Mouse (Mus musculus): ENCODE results near the gene Rtn4r. TPM values are rescaled to one million over a fixed set of nuclear protein-coding genes. Genes with fewer than 3 reads are reported as not detected.

Gene Rtn4r
- total RNA-seq, 2 experiments from 2014 or later: 0.11 TPM; not detected in 1

DNA sequence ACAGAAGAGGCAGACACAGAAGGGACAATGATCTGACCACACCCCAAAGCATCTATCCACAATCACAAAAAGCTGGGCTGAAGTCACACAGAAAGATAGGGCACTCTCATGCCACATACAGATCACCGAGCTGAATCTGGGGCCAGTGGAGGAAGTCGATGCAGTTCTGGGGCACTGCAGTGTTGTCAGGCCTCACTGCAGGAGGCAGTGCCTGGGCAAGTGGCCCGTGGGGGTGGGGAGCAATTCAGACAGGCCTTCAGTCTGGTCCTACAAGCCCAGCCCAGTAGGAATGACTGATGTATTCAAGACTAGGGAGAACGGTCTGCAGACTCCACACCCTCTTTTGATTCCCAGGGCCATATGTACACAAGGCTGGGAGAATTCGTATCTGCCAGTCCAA is 2.8 kb upstream of the Rtn4r start:
- DNase-seq (ENCODE audit: low spot score): no peak

DNA sequence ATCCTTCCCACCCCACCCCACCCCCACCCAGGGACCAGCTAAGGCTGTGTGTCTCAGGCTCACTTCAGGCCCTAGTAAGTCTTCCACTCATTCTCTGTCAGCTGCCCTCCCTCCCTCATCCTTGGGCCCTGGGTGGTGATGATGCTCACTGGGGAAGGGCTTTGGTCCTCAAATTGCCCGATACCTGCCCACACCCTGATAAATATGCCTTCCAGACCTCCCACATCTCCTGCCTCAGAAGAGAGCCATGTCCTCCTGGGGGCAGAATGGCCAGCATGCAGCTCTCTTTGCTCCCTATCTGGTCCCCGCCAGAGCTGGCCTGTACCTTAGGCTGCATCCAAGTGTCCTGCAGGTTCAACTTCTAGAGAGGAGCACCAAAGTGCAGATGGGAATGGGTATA is 2.3 kb upstream of the Rtn4r start:
- DNase-seq (ENCODE audit: low spot score): no peak

DNA sequence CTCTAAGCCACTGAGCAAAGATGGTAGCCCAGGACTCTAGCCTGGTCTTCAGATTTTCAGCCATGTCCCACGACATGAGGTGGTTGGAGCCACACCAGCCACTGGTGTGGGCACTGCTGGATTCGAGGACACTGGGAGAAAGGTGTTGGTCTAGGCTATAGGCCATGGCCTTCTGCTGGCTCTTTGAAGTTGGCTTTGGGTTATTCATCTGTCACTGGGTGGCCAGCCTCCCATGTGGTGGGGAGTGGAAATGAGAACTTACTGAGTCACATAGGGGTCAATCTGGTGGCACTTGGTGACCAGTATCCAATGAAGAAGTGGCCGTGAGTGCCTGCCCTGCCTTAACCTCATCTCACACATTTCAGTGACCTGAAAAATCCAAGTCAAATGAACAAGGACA is 1.2 kb upstream of the Rtn4r start:
- DNase-seq (ENCODE audit: low spot score): no peak

- DNase-seq (ENCODE audit: low spot score): no peak
Measured at GRCm38 (mm10) chr16:18127871-18128563, 575 bp downstream of the Rtn4r start.

- DNase-seq (ENCODE audit: low spot score): no peak
Measured at GRCm38 (mm10) chr16:18128564-18128935, 1.1 kb downstream of the Rtn4r start.

DNA sequence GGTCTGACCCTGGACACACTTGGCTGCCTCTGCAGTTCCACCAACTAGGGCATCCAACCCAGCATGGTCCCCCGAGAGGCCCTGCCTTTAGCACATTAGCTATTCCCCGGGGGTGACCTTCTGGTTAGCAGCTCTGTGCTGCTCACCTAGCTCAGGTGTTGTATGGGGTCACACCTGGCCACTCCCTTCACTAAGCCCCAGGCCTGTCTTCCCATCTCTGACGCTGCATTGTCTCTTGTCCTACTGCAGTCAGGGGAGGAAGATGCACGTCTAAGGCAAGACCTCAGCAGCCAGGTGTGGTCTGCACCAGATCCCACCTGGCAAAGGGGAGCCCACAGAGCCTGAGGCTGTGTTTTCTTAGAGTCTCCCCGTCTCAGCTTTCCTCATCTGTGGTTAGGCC is 2.0 kb downstream of the Rtn4r start:
- no peak for DNase-seq (ENCODE audit: low spot score)

GRCm38 (mm10) chr16:18130288-18130687 is 2.8 kb downstream of the Rtn4r start:
- no peak for DNase-seq (ENCODE audit: low spot score)

DNA sequence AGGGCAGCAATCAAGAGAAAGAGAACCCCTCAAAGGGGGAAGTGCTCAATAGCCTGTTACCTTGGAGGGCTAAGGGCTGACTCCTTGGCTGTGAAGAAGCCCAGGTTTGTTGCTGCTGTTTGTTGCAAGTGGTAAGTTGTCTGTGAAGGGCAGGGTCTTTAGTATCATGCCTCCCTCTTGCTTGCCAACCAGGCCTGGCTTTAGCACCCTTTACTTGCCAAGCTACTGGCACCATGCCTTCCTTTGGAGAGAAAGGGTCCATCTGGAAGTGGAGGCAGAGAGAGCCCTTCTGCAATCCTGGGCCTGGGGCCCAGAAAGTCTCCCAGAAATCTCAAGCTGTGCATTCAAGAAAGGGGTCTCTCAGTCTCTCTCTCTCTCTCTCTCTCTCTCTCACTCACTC is 3.3 kb downstream of the Rtn4r start:
- no peak for DNase-seq (ENCODE audit: low spot score)

DNA sequence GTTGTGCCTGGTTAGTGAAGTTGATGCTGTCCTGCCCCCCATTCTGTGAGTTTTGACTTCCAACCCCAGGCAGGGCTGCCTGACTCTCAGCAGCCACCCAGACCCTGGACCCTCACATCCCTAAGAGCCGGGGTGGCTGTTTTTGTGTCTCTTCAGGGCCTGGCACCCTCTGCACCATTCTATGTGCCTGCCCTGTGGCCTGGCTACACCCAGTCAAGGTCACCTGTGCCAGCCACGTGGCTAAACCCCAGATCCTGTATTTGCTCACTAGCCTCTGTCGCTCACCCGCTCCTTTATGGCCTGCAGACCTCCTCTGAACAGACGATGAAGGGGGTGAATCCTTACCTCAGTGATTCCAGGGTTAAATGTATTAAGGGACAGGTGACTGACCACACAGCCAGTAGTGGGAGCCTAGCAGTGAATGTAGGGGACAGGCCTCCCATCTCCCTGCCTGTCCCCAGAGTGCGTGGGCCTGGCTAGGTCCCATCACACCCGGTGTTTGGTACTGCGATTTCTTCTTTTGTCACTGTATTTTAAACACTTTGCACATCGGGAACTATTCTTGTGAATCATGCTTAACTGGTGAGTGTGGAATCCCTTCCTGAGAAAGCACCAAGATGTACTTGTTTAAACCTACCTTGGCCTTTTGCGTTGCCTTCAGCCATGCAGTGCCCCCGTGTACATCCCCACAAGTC is 4.0 kb downstream of the Rtn4r start:
- DNase-seq (ENCODE audit: low spot score): no peak

GRCm38 (mm10) chr16:18132026-18132425 is 4.6 kb downstream of the Rtn4r start:
- DNase-seq (ENCODE audit: low spot score): no peak

DNA sequence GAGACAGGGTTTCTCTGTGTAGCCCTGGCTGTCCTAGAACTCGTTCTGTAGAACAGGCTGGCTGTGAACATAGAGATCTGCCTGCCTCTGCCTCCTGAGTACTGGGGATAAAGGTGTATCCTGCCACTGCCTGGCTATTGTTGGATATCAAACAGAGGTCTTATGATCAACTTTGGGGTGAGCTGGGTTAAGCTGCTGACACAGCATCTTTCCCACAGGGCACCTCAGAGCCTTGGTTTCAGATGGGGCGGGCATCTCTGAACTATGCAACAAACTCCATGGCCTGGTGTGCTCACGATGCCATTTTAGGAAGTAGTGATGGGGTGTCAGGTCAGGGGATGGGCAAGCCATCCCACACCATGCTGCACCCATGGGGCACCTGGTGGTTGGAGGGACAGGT is 5.1 kb downstream of the Rtn4r start:
- no peak for DNase-seq (ENCODE audit: low spot score)

DNA sequence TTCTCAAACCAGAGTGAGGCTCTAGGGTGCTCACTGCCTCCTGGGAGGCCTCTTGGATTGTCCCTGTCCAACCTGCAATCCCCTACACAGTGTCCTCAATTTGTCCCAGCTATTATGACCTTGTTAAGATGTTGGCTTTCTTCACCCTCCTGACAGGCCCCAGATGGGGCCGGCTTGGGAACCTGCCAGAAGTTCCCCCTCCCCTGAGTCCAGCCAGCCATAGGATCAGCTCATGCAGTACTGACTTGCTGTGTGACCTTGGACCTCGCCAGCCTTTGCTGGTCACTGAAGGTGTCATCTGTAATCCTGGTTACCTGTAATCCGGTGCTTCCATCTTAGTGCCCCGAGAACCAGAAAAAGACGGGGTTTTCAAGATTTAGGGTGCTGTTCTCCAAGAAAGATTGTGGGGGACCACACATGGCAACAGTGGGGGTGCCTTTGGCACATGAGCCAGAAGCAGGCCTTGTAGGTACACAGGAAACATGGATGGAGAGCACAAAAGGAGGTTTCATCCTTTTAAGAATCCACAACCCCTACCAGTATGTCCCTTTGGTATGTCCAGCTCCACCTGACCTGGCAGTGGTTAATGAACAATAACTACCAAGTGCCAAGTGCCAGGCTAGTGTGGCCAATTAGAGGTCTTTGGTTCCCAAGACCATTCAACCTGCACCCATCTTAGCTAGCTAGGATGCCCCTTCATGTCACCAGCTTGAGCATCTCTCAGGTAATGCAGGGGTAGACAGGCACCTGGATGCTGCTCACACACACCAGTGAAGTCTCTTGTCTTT is 5.9 kb downstream of the Rtn4r start:
- no peak for DNase-seq (ENCODE audit: low spot score)

GRCm38 (mm10) chr16:18135196-18135595 is 7.8 kb downstream of the Rtn4r start:
- no peak for DNase-seq (ENCODE audit: low spot score)

DNA sequence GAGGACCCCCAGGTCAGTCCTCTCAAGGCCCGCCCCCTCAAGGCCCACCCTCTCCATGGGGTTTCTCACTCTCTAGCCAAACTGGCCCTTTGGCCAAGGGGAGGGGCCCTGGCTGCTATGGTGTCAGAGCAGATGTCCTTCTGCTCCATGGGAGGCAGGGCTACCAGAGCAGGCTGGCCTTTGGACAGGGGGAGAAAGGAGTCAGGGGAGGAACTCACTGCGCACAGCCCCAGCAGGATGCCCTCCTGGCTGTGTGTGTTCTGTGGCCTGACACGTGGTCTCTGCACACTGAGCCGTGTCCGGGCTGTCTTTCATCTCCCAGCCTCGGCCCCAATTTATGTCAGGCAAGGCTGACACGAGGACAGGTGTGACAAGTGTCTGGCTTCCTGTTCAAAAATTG is 8.6 kb downstream of the Rtn4r start:
- no peak for DNase-seq (ENCODE audit: low spot score)

DNA sequence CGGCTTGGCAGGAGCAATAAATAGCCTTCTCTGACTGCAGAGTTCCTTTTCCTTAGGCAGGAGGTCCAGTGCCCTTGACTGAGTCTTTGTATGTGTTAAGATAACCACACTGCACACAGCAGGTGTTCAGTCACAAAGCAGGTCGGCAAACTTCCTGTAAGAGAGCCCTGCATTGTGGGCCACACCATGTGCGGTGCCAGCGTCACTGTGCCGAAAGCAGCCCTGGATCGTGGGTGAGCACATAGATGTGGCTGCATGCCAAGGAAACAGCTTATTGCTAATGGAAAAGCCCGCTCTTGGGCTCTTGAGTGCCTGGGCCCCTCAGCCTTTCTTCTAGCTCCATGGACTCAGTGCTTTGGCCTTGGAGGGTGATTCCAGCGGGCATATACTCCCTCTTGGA is 16.8 kb downstream of the Rtn4r start:
- DNase-seq (ENCODE audit: low spot score): no peak

DNA sequence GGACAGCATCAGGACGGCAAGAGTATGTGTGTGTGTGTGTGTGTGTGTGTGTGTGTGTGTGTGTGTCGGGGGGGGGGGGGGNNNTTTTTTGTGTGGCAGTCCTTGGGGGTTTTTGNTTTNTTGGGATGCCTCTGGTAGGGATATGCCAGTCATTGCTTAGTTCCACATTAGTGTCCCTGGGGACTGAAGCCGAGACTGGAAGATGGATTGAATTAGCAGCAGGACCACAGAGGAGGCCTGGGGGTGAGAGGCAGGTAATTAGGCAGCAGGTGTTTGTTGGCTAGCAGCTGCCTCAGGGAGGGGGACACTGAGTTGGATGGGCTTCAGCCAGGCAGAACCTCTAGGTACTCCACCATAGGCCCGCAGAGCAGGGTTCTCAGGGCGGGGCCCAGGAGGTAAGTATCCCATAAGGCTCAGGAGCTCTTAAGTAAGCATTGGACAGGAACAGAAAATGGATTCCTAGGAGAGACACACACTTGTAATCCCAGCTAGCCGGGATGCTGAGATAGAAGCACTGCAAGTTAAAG is 18.0 kb downstream of the Rtn4r start:
- DNase-seq (ENCODE audit: low spot score): no peak

- no peak for DNase-seq (ENCODE audit: low spot score)
Measured at GRCm38 (mm10) chr16:18148208-18148876, 20.9 kb downstream of the Rtn4r start.

DNA sequence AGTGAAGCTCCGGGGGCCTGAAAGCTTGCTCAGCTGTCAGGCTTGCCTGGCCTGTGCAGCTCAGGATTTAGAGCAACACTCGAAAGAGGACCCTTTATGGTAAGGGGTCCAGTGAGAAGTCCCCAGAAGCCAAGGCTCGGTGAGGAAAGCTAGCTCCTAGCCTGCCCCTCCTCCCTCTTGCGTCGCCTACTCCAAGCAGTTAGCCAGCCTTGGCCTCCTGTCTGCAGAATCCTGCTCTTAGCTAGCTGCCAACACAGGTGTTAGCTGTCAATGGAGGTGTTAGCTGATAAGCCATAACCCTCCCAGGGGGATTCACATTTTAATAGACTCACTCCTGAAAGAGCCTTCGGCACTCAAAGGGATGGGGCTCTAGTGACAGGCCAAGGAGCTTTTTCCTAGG is 21.8 kb downstream of the Rtn4r start:
- DNase-seq (ENCODE audit: low spot score): no peak

DNA sequence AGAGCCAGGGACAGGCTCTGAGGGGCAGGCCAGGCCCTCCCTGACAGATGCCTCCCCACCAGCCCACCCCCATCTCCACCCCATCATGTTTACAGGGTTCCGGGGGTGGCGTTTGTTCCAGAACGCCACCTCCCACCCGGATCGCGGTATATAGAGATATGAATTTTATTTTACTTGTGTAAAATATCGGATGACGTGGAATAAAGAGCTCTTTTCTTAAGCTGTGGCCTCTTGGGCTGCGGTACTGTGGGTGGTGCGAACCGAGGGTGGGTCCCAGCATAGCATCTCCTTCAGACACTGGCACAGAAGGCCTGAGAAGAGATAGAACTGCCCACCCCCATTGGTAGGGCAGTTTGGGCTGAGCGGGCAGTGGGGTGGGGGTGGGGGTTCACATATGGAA is 24.7 kb downstream of the Rtn4r start:
- no peak for DNase-seq (ENCODE audit: low spot score)

DNA sequence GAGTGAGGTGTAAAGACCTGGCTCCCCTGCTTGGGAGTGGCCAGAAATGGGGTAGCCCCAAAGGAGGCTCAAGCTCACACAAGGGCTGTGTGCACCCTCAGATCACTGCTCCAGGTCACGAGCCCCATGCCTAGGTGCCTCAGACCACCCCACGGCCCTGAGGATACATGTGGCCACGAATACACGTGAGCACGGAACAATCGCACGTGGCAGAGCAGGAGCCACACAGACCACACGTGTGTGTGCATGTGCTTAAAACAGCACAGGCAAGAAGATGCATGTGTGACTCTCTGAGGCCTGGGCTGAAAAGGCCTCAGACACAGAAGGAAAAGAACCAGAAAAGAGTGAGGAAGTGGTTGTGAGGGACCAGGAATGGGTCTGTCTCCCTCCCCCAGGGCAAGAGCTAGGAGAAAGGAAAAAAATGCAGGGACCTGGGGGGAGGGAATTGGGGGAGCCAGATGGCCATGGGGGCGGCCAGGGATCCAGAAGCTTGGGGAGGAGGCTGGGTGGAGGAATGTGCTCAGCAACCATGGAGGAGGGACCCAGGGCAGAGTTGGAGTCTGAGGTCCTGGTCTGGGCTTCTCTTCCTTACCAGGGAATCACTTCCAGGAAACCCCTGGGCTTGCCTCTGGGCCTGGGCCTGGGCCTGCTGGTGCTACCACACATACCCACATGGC is 25.5 kb downstream of the Rtn4r start:
- no peak for DNase-seq (ENCODE audit: low spot score)

GRCm38 (mm10) chr16:18154521-18155171 is 27.2 kb downstream of the Rtn4r start:
- peak; percentile 57 for DNase-seq (ENCODE audit: low spot score)
